Mouse (Mus musculus) liver, adult 2 months (tissue): Measurements from ENCODE around the gene Apoa2.

Source experiments
- CTCF ChIP-seq: fragments of 200-500 bp; IDR thresholded peaks from 2 replicates; pipeline ENCODE4 v1.5.1; 2011; ENCODE audit warnings: low read depth, low read length, control low read depth
- POLR2A ChIP-seq: fragments of 200-500 bp; IDR thresholded peaks from 2 replicates; pipeline ENCODE4 v1.6.1; 2011; ENCODE audit warnings: low read length, control low read depth; ENCODE audit not compliant: insufficient read depth; ENCODE audit errors: extremely low read depth

GRCm38 (mm10) chr1:171189476-171190114 lies 35.3 kb upstream of the Apoa2 start:
- TF ChIP-seq POLR2A = no peak
- no peak for TF ChIP-seq CTCF
